Mouse (Mus musculus) B cell, adult 2 months (primary cell): ENCODE data around the gene Olfml1.

Experiments
- DNase-seq, 2 experiments: peaks; one replicate each; pipeline ENCODE4 v3.0.0; 2022

Gene Olfml1

GRCm38 (mm10) chr7:107595426-107595825 lies 28.2 kb downstream of the Olfml1 start:
- no peak for DNase-seq

- no peak for DNase-seq
Observed at GRCm38 (mm10) chr7:107596753-107597152, 29.5 kb downstream of the Olfml1 start.

GRCm38 (mm10) chr7:107597956-107598355 lies 30.7 kb downstream of the Olfml1 start:
- DNase-seq = no peak

GRCm38 (mm10) chr7:107600651-107601050 lies 33.4 kb downstream of the Olfml1 start:
- DNase-seq = no peak

GRCm38 (mm10) chr7:107602505-107602904 lies 35.3 kb downstream of the Olfml1 start:
- no peak for DNase-seq

GRCm38 (mm10) chr7:107602913-107603312 lies 35.7 kb downstream of the Olfml1 start:
- DNase-seq = no peak

GRCm38 (mm10) chr7:107607766-107608165 lies 40.5 kb downstream of the Olfml1 start:
- no peak for DNase-seq

- DNase-seq = peak; percentile 41 to 60
Observed at GRCm38 (mm10) chr7:107609622-107610255, 42.5 kb downstream of the Olfml1 start.

GRCm38 (mm10) chr7:107610880-107611279 lies 43.6 kb downstream of the Olfml1 start:
- no peak for DNase-seq

- DNase-seq = no peak
Observed at GRCm38 (mm10) chr7:107618028-107618992, 51.1 kb downstream of the Olfml1 start.

- no peak for DNase-seq
Observed at GRCm38 (mm10) chr7:107619225-107619624, 52.0 kb downstream of the Olfml1 start.

- DNase-seq = no peak
Observed at GRCm38 (mm10) chr7:107620137-107620536, 52.9 kb downstream of the Olfml1 start.

GRCm38 (mm10) chr7:107624432-107624831 lies 57.2 kb downstream of the Olfml1 start:
- DNase-seq = no peak

GRCm38 (mm10) chr7:107625061-107625460 lies 57.8 kb downstream of the Olfml1 start, which contains the start of gene 5330417H12Rik:
Gene 5330417H12Rik (minus strand): TSS chr7:107625161.
- no peak for DNase-seq

- no peak for DNase-seq
Observed at GRCm38 (mm10) chr7:107625781-107626180, 58.5 kb downstream of the Olfml1 start.

- DNase-seq = peak in 1 of 2 experiments; percentile 23
Observed at GRCm38 (mm10) chr7:107628383-107628782, 61.1 kb downstream of the Olfml1 start.

GRCm38 (mm10) chr7:107633201-107633600 lies 66.0 kb downstream of the Olfml1 start:
- DNase-seq = no peak

GRCm38 (mm10) chr7:107637398-107637797 lies 70.2 kb downstream of the Olfml1 start:
- no peak for DNase-seq

GRCm38 (mm10) chr7:107638026-107638425 lies 70.8 kb downstream of the Olfml1 start:
- DNase-seq = no peak
